Mouse (Mus musculus): Measurements from ENCODE around the gene Pla2r1.

Gene Pla2r1

GRCm38 (mm10) chr2:60503991-60504390 is 49.1 kb downstream of the Pla2r1 start:
- DNase-seq (ENCODE audit: low read depth), result no peak

- no peak for DNase-seq (ENCODE audit: low read depth)
These were observed 52.5 kb downstream of the Pla2r1 start for GRCm38 (mm10) chr2:60500583-60501116.

- DNase-seq (ENCODE audit: low read depth), result no peak
These were observed 73.2 kb downstream of the Pla2r1 start for GRCm38 (mm10) chr2:60479906-60480305.

DNA sequence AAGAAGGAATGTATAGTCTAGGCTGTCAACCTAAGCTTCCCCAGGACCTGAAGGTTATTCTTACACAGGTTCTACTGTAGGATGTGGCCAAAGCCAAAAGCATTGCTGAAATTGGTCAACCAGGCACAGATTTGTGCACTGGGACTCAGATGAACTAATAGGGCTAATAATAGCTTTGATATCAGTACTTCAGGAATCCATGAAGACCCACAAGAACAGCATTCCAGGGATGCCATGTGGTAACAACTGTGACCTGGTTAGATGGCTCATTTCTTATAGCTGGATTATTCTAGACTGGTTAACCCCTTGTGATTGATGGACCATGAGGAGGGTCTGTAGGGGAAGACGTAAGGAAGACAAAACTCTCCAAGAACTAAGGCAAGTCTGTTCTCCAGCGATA is 74.3 kb downstream of the Pla2r1 start:
- no peak for DNase-seq (ENCODE audit: low read depth)

DNA sequence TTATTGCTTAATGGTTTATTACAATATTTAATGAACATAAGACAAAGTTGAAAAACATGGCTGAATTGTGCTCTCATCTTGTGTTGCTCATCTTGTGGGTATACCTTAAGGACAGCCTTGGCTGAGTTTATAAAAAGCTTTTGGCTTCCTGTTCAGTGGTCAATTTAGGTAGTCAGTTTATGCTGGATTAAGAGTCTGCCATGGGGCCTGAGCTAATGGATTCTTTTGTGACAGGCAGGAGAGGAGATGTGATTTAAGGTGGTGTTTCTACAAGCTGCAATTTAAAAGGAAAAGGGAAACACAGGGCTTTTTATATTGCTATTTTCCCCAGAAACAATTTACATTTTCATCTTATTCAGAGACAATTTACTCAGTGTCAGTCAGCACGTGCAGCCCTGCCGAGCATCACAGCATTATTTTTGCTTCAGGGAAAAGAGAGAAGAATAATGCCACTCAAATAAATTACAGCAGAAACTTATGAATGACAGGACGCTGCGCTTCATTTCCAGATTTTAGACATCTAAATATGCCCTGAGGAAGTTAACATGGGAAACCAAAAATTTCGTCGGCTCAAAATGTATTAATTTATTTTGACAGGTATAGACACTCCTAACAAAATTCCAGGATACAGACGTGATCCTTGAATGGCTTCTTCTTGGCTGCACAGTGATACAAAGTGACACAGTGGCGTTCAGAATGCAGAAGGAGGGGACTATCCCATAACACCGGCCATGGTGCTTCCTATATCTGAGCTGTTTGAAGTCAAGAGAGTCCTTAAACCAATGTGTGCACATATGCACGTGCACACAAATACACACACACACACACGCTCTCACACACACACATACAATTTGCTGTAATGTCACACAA is 84.0 kb downstream of the Pla2r1 start:
- DNase-seq (ENCODE audit: low read depth), result no peak

GRCm38 (mm10) chr2:60452376-60452775 is 100.7 kb downstream of the Pla2r1 start:
- DNase-seq (ENCODE audit: low read depth), result no peak

DNA sequence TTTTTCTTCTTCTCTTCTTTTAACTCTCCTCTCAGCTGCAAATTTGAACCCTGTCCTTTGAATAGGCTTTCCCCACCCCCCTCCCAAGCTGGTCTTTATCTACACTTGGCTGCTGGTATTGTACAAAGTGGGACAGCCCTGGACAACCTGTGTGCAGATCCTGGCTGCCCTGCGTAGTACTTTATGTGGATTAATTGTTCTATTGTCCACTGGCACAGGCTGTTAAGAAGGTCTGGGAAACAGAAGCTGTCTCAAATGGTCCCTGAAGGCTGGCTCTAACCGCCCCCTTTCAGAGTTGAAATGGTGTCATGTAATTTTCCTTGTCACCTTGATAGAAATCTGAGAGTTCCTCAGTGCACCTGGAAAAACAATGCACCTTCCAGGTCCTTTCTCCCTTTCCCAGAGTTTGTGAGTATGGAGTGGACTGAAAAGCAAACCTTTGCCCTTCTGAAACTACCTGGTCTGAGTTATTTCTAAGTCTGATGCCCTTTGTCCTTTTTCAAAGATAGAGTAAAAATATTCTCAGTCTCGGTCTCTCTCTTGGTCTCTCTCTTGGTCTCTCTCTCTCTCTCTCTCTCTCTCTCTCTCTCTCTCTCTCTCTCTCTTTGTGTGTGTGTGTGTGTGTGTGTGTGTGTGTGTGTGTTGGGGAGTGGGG is 101.9 kb downstream of the Pla2r1 start:
- DNase-seq (ENCODE audit: low read depth), result no peak

DNA sequence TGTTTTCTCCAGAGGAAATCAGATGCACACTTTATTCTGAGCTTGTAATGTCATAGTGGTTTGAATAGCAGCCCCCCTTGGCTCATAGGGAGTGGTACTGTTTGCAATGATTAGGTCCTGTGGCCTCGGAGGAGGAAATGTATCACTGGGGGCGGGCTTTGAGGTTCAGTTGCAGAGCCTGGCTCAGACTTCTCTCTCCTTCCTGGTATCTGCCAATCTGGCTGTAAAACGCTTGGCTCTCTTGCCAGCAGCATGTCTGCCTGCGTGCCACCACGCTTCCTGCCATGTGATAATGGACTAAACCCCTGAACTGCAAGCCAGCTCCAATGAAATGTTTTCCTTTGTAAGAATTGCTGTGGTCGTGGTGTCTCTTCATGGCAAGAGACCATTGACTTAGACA is 103.4 kb downstream of the Pla2r1 start:
- DNase-seq (ENCODE audit: low read depth), result no peak

GRCm38 (mm10) chr2:60444711-60445509 is 108.2 kb downstream of the Pla2r1 start:
- DNase-seq (ENCODE audit: low read depth), result no peak

DNA sequence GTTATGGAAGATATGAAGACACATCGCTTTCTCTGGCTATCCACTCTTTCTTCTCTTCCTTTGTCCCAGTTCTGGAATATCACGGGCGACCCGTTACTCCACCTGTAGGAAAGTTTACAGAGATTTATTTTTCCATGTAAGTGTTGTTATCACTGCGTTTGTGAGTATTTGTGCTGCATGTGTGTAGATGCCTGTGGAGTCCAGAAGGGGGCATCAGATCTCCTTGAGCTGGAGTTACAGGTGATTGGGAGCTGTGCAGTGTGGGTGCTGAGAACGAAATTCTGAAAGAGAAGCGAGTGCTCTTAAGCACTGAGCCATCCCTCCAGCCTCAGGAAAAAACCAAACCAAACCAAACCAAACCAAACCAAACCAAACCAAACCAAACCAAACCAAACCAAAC is 109.8 kb downstream of the Pla2r1 start:
- DNase-seq (ENCODE audit: low read depth), result no peak

DNA sequence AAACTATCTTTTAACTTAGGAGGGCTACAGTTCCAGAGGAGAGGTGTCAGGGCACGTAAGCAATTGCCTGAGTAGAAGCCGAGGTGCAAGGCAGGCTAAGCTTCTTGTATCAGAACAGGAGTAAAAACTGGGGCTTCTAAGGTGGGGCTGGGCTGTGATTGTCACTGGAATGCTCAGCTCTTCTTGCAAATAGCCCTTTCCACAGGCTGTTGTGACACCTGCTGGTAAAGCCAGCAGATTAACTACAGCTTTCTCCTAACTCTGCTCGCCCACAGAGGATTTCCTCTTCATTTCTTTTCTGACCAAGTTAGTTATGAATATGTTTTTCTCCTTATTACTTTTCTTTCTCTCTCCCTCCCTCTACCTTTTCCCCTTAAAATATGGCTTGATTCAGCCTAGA is 111.2 kb downstream of the Pla2r1 start:
- no peak for DNase-seq (ENCODE audit: low read depth)

DNA sequence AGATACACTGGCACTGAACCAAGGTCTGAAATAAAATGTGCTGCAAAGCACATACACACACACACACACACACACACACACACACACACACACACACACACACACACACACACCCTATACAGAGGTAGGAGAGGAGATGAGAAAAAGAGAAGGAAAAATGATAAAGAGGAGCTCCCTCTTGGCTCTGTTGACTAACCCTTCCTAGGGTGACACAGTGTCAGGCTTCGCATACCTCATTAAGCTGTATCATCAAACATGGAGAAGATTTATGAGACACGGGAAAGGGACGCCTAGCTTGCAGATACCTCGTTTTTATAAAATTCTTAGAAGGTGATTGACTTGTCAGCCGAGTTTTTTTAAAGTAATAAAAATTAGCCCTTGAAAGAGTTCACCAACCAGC is 116.3 kb downstream of the Pla2r1 start:
- no peak for DNase-seq (ENCODE audit: low read depth)

GRCm38 (mm10) chr2:60430315-60431021 is 122.6 kb downstream of the Pla2r1 start:
- DNase-seq (ENCODE audit: low read depth), result no peak

DNA sequence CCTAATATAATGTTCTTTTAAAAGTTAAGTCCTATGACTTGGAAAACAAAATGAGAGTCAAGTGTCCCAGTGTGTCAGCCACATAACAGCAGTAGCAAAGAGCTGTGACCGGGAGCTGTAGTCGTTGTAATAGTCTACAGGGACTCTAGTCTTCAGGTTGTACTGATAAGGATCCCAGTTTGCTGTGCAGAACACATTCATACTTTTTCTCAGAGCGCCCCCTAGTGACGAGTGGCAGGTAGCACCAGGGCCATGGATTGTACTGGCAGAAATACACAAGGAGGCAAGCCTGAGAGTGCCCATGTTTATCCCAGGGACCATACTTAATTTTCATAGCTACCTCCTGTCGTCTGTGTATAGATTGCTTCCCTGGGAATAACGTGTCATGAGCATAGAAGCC is 135.0 kb downstream of the Pla2r1 start:
- DNase-seq (ENCODE audit: low read depth), result peak; percentile 71

DNA sequence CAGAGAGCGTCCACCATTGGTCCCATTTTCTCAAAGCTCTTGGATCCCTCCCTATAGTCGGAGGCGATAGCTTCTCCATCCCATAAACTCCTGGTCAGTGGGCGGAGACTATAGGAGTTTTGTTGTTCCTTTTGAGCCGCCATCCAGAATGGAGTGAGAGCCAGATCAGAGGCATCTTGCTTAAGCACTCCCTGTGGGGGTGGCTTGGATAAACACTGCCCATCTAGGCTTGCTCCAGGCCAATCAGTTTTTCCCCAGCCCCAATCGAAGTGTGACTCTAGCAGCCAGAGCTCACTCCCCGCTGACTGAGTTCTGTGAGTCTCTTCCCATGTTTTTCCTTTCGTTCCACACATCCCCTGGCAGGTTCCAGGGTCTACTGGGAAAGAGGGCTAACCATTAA is 138.8 kb downstream of the Pla2r1 start:
- no peak for DNase-seq (ENCODE audit: low read depth)

DNA sequence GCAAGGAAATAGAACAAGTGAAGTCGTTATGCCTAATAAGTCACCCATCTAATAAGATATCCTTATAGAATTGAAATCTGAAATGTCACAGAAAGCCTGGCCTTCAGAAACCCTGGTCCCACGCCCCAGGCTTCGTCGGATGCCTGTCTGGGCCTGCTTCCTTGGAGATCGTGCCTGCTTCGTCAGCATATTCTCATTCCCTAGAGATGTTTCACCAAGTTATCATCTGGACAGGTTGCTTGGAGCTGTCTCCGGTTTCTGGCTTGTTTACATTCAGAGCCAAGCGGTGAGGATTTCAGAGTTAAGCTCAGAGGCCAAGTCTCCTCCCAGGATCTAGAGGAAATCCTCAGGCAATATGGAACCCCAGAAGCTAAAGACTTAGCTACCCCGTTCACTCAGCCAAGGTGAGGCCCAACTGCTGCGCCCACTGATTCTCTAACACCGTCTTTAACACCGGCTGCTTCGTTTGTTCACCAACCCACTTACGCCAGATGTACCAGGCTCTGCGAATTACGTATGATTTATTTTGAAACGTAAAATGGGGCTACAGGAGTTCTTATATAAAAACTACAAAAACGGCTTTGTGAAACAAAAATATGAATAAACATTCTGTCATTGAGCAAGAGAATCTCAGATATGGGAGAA is 140.0 kb downstream of the Pla2r1 start:
- no peak for DNase-seq (ENCODE audit: low read depth)

GRCm38 (mm10) chr2:60411181-60411580 is 141.9 kb downstream of the Pla2r1 start:
- no peak for DNase-seq (ENCODE audit: low read depth)

- no peak for DNase-seq (ENCODE audit: low read depth)
These were observed 142.9 kb downstream of the Pla2r1 start for GRCm38 (mm10) chr2:60409989-60410763.

GRCm38 (mm10) chr2:60409194-60409593 is 143.9 kb downstream of the Pla2r1 start:
- DNase-seq (ENCODE audit: low read depth), result no peak

DNA sequence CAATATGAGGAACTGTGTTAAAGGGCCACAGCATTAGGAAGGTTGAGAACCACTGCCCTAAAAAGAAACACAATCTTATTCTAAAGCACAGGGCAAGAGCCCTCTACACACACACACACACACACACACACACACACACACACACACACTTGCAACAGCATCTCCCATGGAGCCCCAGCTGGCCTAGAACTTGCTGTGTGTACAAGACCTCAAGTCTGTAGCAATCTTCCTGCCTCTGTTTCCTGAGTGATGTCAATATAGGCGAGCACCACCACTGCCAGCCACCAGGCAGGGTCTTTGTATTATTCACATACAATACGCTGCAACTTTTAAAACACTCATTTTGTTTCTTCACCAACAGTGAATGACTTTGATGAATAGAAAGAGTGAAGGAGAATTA is 145.7 kb downstream of the Pla2r1 start:
- no peak for DNase-seq (ENCODE audit: low read depth)

DNA sequence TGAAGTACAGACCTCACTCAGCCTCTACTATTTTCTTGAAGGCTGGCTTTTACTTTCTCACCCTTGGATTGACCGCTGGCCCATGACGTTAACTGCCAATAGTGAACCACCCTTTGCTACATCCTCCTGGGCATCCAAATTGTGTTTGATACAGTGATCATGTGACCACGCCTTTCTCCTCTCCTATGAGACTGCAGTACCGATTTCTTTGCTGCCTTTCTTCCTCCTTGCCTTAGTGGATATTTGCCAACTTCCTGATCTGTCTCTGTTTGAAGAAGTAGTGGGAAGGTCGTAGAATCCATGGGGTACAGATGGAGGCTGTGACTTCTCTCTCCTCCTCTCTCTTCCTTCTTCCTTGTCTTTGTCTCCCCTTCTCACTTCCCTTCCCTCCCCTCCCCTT is 147.7 kb downstream of the Pla2r1 start:
- DNase-seq (ENCODE audit: low read depth), result no peak
